In the genomic region with DNA sequence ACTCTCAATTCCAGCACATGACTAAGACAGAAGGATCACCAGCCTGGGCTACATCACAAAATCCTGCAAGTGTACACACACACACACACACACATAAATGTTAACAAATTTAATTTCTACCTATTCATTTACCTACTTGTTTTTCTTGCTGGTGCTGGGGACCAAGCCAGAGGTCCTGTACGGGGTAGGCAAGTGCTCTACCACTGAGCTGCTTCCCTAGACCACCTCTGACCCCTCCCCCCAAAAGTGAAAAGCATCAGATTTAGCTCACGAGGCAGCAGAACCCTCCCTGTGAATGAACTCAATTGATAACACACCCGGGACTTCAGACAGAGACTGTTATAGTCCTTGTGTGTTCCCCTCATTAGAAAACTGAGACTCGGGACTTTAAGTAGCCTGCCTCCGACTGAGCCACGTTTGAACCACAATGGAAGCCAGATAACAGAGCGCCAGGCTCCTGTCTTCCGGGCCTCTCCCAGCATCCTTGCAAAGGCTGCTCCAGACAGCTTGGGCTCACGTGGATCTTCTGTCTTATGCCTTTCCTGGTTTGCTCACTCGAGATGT, we compare ENCODE assay signal across 16 mouse cellular contexts. TPM values are rescaled to one million over a fixed set of nuclear protein-coding genes. Genes with fewer than 3 reads are reported as not detected.
DNase-seq lines count a peak whose midpoint lies in the region; ATAC-seq and TF ChIP-seq lines count a peak whose summit lies in the region.
"Had no signal": no experiment of that assay in that cellular context is flagged by ENCODE, and none has a peak within 500 bp of the region (broad histone marks: within the 10 kb centered on the region; RNA-seq: fewer than 3 reads in every experiment).

No protein-coding gene starts in this region.

- TF ChIP-seq POLR2A in kidney, adult 2 months (IDR thresholded peaks at IDR 0.05; ENCODE audit: low read depth, low read length) = no peak

- ATAC-seq in forebrain, embryonic 13.5 days = no peak
- ATAC-seq in heart, embryonic 14.5 days (ENCODE audit: insufficient number of reproducible peaks, insufficient read depth, low FRiP score, low read depth) = no peak
- no peak for ATAC-seq in embryonic facial prominence, embryonic 14.5 days (ENCODE audit: low read depth)
- ATAC-seq: CD4-positive, CD25-positive, alpha-beta regulatory T cell, adult 4 months had no signal

- H3K4me1 ChIP-seq in forebrain, embryonic 10.5 days = peaks cover 22% of the 10 kb centered on the region
- H3K4me1 ChIP-seq in forebrain, embryonic 13.5 days = peaks cover 7% of the 10 kb centered on the region
- peaks cover 9 to 13% of the 10 kb centered on the region in 2 experiments for H3K4me1 ChIP-seq in heart, embryonic 14.5 days (ENCODE audit: control insufficient read depth in 2 of 2, insufficient read depth in 2 of 2, low read length in 2 of 2)
- peaks cover 37% of the 10 kb centered on the region for H3K4me1 ChIP-seq in E14TG2a.4 (replicated peaks; ENCODE audit: low read depth, low read length)
- H3K4me1 ChIP-seq in embryonic facial prominence, embryonic 14.5 days (ENCODE audit: control insufficient read depth, insufficient read depth, low read length) = peaks cover 7% of the 10 kb centered on the region; the same call in 1 of the 2 replicates
- H3K4me1 ChIP-seq in kidney, adult 2 months (ENCODE audit: control insufficient read depth, insufficient read depth, low read length) = peaks cover 7% of the 10 kb centered on the region; the same call in 1 of the 2 replicates

- H3K4me3 ChIP-seq in forebrain, embryonic 10.5 days = peak overlapping the region; percentile 9
- H3K4me3 ChIP-seq in forebrain, embryonic 13.5 days = no peak overlapping the region
- no peak overlapping the region for H3K4me3 ChIP-seq in heart, embryonic 14.5 days (ENCODE audit: control insufficient read depth in 1 of 2, insufficient read depth in 1 of 2, low read depth in 1 of 2, low read length in 2 of 2)
- H3K4me3 ChIP-seq in E14TG2a.4 (replicated peaks; ENCODE audit: low read length) = peak overlapping the region; percentile 49
- H3K4me3 ChIP-seq in embryonic facial prominence, embryonic 14.5 days (ENCODE audit: low read depth, low read length) = no peak overlapping the region
- no peak overlapping the region for H3K4me3 ChIP-seq in kidney, adult 2 months (ENCODE audit: insufficient read depth, low read depth, low read length)
- H3K4me3 ChIP-seq: kidney, embryonic 15.5 days; limb, embryonic 15.5 days had no signal

- no peaks in the 10 kb centered on the region for H3K9me3 ChIP-seq in forebrain, embryonic 10.5 days
- no peaks in the 10 kb centered on the region for H3K9me3 ChIP-seq in forebrain, embryonic 13.5 days (replicated peaks)
- no peaks in the 10 kb centered on the region for H3K9me3 ChIP-seq in heart, embryonic 14.5 days (ENCODE audit: control insufficient read depth, low read length)
- H3K9me3 ChIP-seq in E14TG2a.4 (ENCODE audit: low read length) = no peaks in the 10 kb centered on the region
- no peaks in the 10 kb centered on the region for H3K9me3 ChIP-seq in embryonic facial prominence, embryonic 14.5 days (ENCODE audit: control insufficient read depth, low read length)
- H3K9me3 ChIP-seq: kidney, embryonic 15.5 days; limb, embryonic 15.5 days had no signal

- DNase-seq in forebrain, embryonic 10.5 days (ENCODE audit: extremely low spot score, low spot score) = no peak
- DNase-seq in heart, postnatal 25 days (ENCODE audit: low spot score) = no peak
- DNase-seq in embryonic facial prominence, embryonic 14.5 days (ENCODE audit: low spot score) = no peak
- DNase-seq in ovary, postnatal 14 days (ENCODE audit: low spot score) = no peak
- no peak for DNase-seq in kidney, adult 2 months
- DNase-seq: adrenal gland, postnatal 25 days; cerebellum, adult 18-20 months; gastrocnemius, postnatal 25 days; spleen, adult 18-20 months; thymus, adult 18-20 months had no signal

- intact Hi-C loops in heart, postnatal 25 days (cut with DNase I) = loop anchor here (2.0 kb wide), 1 partner anchor 27 kb away; no protein-coding TSS in a partner anchor

- no peak overlapping the region for H3K4me2 ChIP-seq in forebrain, embryonic 13.5 days
- 0 out of 2 replicates have a peak overlapping the region, but pooled peaks have one; percentile 19 for H3K4me2 ChIP-seq in heart, embryonic 14.5 days (ENCODE audit: low read length)
- H3K4me2 ChIP-seq in embryonic facial prominence, embryonic 14.5 days (ENCODE audit: low read depth, low read length) = no peak overlapping the region; the same call in 1 of the 2 replicates
- H3K4me2 ChIP-seq: kidney, embryonic 15.5 days; limb, embryonic 15.5 days had no signal

- H3K27ac ChIP-seq in forebrain, embryonic 10.5 days = peak overlapping the region; percentile 72
- H3K27ac ChIP-seq in forebrain, embryonic 13.5 days = no peak overlapping the region
- H3K27ac ChIP-seq in heart, embryonic 14.5 days (replicated peaks in 1 of 2; ENCODE audit: control insufficient read depth in 1 of 2, insufficient read depth in 1 of 2, low read depth in 2 of 2, low read length in 2 of 2) = 0 out of 4 replicates have a peak overlapping the region, but pooled peaks of 1 of the 2 experiments have one; percentile 21
- no peak overlapping the region for H3K27ac ChIP-seq in embryonic facial prominence, embryonic 14.5 days (replicated peaks; ENCODE audit: low read depth, low read length)
- no peak overlapping the region for H3K27ac ChIP-seq in kidney, adult 2 months (ENCODE audit: insufficient read depth, low read depth, low read length)
- H3K27ac ChIP-seq: kidney, embryonic 15.5 days; limb, embryonic 15.5 days had no signal

- no peaks in the 10 kb centered on the region for H3K27me3 ChIP-seq in forebrain, embryonic 10.5 days (ENCODE audit: poor library complexity, severe bottlenecking)
- no peaks in the 10 kb centered on the region for H3K27me3 ChIP-seq in forebrain, embryonic 13.5 days
- H3K27me3 ChIP-seq in heart, embryonic 14.5 days (ENCODE audit: control insufficient read depth, insufficient read depth, low read length) = no peaks in the 10 kb centered on the region
- H3K27me3 ChIP-seq in E14TG2a.4 (ENCODE audit: insufficient read depth, low read length) = peaks cover 13% of the 10 kb centered on the region; the same call in 1 of the 2 replicates
- no peaks in the 10 kb centered on the region for H3K27me3 ChIP-seq in embryonic facial prominence, embryonic 14.5 days (replicated peaks; ENCODE audit: control insufficient read depth, insufficient read depth, low read length)
- H3K27me3 ChIP-seq in kidney, adult 2 months (replicated peaks; ENCODE audit: control insufficient read depth, insufficient read depth, low read length) = no peaks in the 10 kb centered on the region
- H3K27me3 ChIP-seq: kidney, embryonic 15.5 days; limb, embryonic 15.5 days had no signal

- WGBS in forebrain, embryonic 10.5 days = 15% methylated on average over 10 of the region's 10 CpGs
- 11% methylated on average over 10 of the region's 10 CpGs for WGBS in forebrain, embryonic 13.5 days
- WGBS in heart, embryonic 14.5 days = 9% methylated on average over 10 of the region's 10 CpGs
- 24% methylated on average over 10 of the region's 10 CpGs for WGBS in embryonic facial prominence, embryonic 14.5 days
- WGBS in kidney, adult 2 months = 84% methylated on average over 10 of the region's 10 CpGs

- H3K36me3 ChIP-seq in forebrain, embryonic 10.5 days (replicated peaks) = no peaks in the 10 kb centered on the region
- H3K36me3 ChIP-seq in forebrain, embryonic 13.5 days (ENCODE audit: poor library complexity, severe bottlenecking) = no peaks in the 10 kb centered on the region
- H3K36me3 ChIP-seq in heart, embryonic 14.5 days (ENCODE audit: control insufficient read depth, insufficient read depth, low read length) = no peaks in the 10 kb centered on the region
- H3K36me3 ChIP-seq in E14TG2a.4 (ENCODE audit: insufficient read depth, low read length) = no peaks in the 10 kb centered on the region
- H3K36me3 ChIP-seq in embryonic facial prominence, embryonic 14.5 days (ENCODE audit: control insufficient read depth, insufficient read depth, low read length) = no peaks in the 10 kb centered on the region
- no peaks in the 10 kb centered on the region for H3K36me3 ChIP-seq in kidney, adult 2 months (ENCODE audit: control insufficient read depth, insufficient read depth, low read length)
- H3K36me3 ChIP-seq: kidney, embryonic 15.5 days; limb, embryonic 15.5 days had no signal

- TF ChIP-seq CTCF in E14TG2a.4 (conservative IDR thresholded peaks at IDR 0.05; ENCODE audit: low read length) = no peak
- no peak for TF ChIP-seq CTCF in kidney, adult 2 months (conservative IDR thresholded peaks at IDR 0.05; ENCODE audit: insufficient read depth, insufficient read length, low read depth, low read length)

- H3K9ac ChIP-seq in forebrain, embryonic 13.5 days = no peak overlapping the region
- no peak overlapping the region; the same call in 1 of the 2 replicates for H3K9ac ChIP-seq in heart, embryonic 14.5 days (ENCODE audit: low read length)
- 0 out of 2 replicates have a peak overlapping the region, but pooled peaks have one; percentile 0 for H3K9ac ChIP-seq in embryonic facial prominence, embryonic 14.5 days (ENCODE audit: low read depth, low read length)
- H3K9ac ChIP-seq: kidney, embryonic 15.5 days; limb, embryonic 15.5 days had no signal

RNA-seq across cellular contexts. Expression of gene Chd2, which starts 19.9 kb away (rescaled TPM):
- polyA plus RNA-seq in forebrain, embryonic 10.5 days (2016; fragmentation: Nextera tagmentation; extraction: Ambion mirVana) = 45.1 and 45.7 TPM in 2 replicates
- 62.8 TPM in 2 replicates for polyA plus RNA-seq in forebrain, embryonic 13.5 days (2015; fragmentation: Nextera tagmentation; extraction: Ambion mirVana)
- 46.9 and 53.0 TPM in 2 replicates for polyA plus RNA-seq in heart, embryonic 14.5 days (2014; fragmentation: Nextera tagmentation; extraction: Ambion mirVana)
- total RNA-seq in heart, postnatal 25 days (2021) = 10 to 100 TPM; 40.4 to 41.2 TPM
- polyA plus RNA-seq in embryonic facial prominence, embryonic 14.5 days (2014; fragmentation: Nextera tagmentation; extraction: Ambion mirVana) = 39.5 and 54.6 TPM in 2 replicates
- 33.9 and 36.9 TPM in 2 replicates for polyA plus RNA-seq in kidney, adult 2 months (2012; rRNA removed)

Comparison
In these comparisons a context has a peak if more than half of its experiments do, and no peak if none do; other contexts are left out.
1. H3K4me3 ChIP-seq: peak in forebrain, embryonic 10.5 days (single experiment) and E14TG2a.4 (single experiment); none in forebrain, embryonic 13.5 days (single experiment), heart, embryonic 14.5 days (0 of 2), embryonic facial prominence, embryonic 14.5 days (single experiment) and kidney, adult 2 months (single experiment).